Mouse (Mus musculus) heart, postnatal 0 days (tissue): Measurements from ENCODE around the gene Spats2.

ENCODE experiments used
- CTCF ChIP-seq: IDR thresholded peaks from 2 replicates; pipeline ENCODE4 v1.5.1; 2016; ENCODE audit warnings: antibody characterized with exemption, control low read depth, low read depth
- EP300 ChIP-seq: IDR thresholded peaks from 2 replicates; pipeline ENCODE4 v1.6.1; 2016; ENCODE audit warnings: antibody characterized with exemption, low read depth

GRCm38 (mm10) chr15:99096061-99096793 lies 29.5 kb upstream of the Spats2 start:
- TF ChIP-seq CTCF (no peak), EP300 (no peak)
